Mouse (Mus musculus) ES-E14 (cell line): Measurements from ENCODE around the gene Xirp1. TPM values are rescaled to one million over a fixed set of nuclear protein-coding genes. Genes with fewer than 3 reads are reported as not detected.

Experiments
- DNase-seq: peaks from one replicate; pipeline ENCODE4 v3.0.0-alpha.2; 2013; ENCODE audit warnings: low read depth, low spot score
- H3K27ac ChIP-seq: 2 replicates; pipeline ENCODE4 v1.5.1; 2012; ENCODE audit warnings: low read depth, mild to moderate bottlenecking, low read length, moderate library complexity, mixed read lengths; ENCODE audit not compliant: poor library complexity, insufficient read depth, severe bottlenecking
- H3K36me3 ChIP-seq: 2 replicates; pipeline ENCODE4 v1.6.1; 2012; ENCODE audit warnings: mild to moderate bottlenecking, low read length, moderate library complexity, mixed read lengths; ENCODE audit not compliant: control insufficient read depth, poor library complexity, insufficient read depth, severe bottlenecking
- H3K4me1 ChIP-seq, 2 experiments: fragments of 150-350 bp in 1 of 2; sonication (generic) in 1 of 2; 2 replicates each; pipeline ENCODE4 v1.6.1; 2012; ENCODE audit warnings: low read length in 2 of 2, mild to moderate bottlenecking in 1 of 2, mixed read lengths in 1 of 2; ENCODE audit not compliant: control insufficient read depth in 2 of 2, insufficient read depth in 2 of 2, poor library complexity in 1 of 2
- H3K4me3 ChIP-seq, 2 experiments: fragments of 150-350 bp in 1 of 2; sonication (generic) in 1 of 2; 2 replicates each; pipeline ENCODE4 v1.5.1; 2012; ENCODE audit warnings: low read length in 2 of 2, low read depth in 1 of 2, mild to moderate bottlenecking in 1 of 2, mixed read lengths in 1 of 2; ENCODE audit not compliant: insufficient read depth in 1 of 2, poor library complexity in 1 of 2, severe bottlenecking in 1 of 2
- H3K9ac ChIP-seq: 2 replicates; pipeline ENCODE4 v1.6.1; 2012; ENCODE audit warnings: low read depth, mild to moderate bottlenecking, low read length, mixed read lengths; ENCODE audit not compliant: poor library complexity, insufficient read depth, severe bottlenecking
- H3K9me3 ChIP-seq: fragments of 150-350 bp; sonication (generic); 2 replicates; pipeline ENCODE4 v1.6.1; 2012; ENCODE audit warnings: low read depth, mild to moderate bottlenecking, low read length; ENCODE audit not compliant: control insufficient read depth, insufficient read depth
- CHD2 ChIP-seq: IDR thresholded peaks from 2 replicates; pipeline ENCODE4 v1.6.1; 2014; ENCODE audit warnings: mild to moderate bottlenecking, low read depth, low read length, inconsistent platforms
- HCFC1 ChIP-seq: IDR thresholded peaks from 2 replicates; pipeline ENCODE4 v1.6.1; 2012; ENCODE audit warnings: low read length, inconsistent platforms, borderline replicate concordance; ENCODE audit not compliant: insufficient read depth
- MAFK ChIP-seq: IDR thresholded peaks from 2 replicates; pipeline ENCODE4 v1.6.1; 2014; ENCODE audit warnings: mild to moderate bottlenecking, low read depth, low read length, inconsistent platforms; ENCODE audit not compliant: insufficient read depth
- ZC3H11A ChIP-seq: IDR thresholded peaks from 2 replicates; pipeline ENCODE4 v1.6.1; 2012; ENCODE audit warnings: low read depth, mild to moderate bottlenecking, inconsistent platforms, low read length, borderline replicate concordance
- ZNF384 ChIP-seq: IDR thresholded peaks from 2 replicates; pipeline ENCODE4 v1.6.1; 2012; ENCODE audit warnings: low read depth, low read length, inconsistent platforms
- in situ Hi-C, 2 experiments: fragments of 600-800 bp; cut with MboI; formaldehyde crosslinking; loops; one replicate each; pipeline ENCODE4 v1.15.1; 2025; ENCODE audit warnings: low sequenced_read_pairs in 2 of 2, inconsistent platforms in 1 of 2; ENCODE audit not compliant: unreplicated experiment in 2 of 2
- total RNA-seq: library from RNA; depleted of rRNA; stranded (reverse); fragments of 300-350 nt; gene quantifications from 2 replicates; pipeline ENCODE4 v1.2.3, GENCODE M21; 2012

Xirp1 gene
- total RNA-seq, 1 experiment = 0.13 TPM

DNA sequence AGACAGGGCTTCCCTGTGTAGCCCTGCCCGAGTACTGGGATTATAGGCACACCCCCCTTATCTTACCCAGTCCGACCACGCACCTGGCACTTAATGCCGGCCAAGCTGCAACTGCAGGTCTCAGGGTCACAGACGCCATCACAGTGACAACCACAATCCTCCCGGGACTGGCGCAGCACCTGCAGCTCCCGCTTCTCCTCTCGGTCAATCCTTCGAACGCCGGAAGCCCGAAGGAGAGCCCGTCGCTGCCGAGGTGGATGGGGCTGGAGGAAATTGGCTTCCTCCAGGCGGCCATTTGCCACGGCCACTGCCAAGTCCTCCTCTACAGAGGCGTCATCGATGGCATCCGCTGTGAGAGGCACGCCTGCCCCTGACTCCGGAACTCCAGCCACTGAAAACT is 50.1 kb downstream of the Xirp1 start:
- Histone ChIP-seq H3K4me1 (peaks cover 0 to 23% of the 10 kb centered on the region in 2 experiments), H3K9ac (peak overlapping the region; percentile 9; the same call in 1 of the 2 replicates), H3K9me3 (no peaks in the 10 kb centered on the region), H3K27ac (no peak overlapping the region), H3K36me3 (peaks cover 42% of the 10 kb centered on the region), H3K4me3 (no peak overlapping the region)
- no peak for DNase-seq
- TF ChIP-seq ZNF384 (no peak), CHD2 (no peak), HCFC1 (no peak), ZC3H11A (no peak), MAFK (no peak)
- in situ Hi-C loops = no loop called here

DNA sequence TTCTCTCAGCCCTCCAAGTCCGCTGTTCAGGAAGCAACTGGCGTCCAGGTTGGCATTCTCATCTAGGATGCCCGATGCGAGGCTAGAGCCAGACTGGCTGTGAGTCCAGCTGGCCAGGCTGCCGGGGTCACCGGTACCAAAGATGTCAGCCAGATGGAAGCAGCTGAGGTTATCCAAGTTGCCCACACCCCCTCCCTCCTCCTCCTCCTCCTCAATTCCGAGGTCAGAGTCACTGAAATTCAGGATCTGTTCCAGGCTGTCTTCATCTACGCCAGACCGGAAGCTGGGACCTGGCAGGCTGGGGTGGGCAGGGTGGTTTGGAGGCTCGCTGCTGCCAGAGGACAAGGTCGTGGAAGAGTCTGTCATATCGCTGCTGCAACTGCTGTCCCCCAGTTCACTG is 50.8 kb downstream of the Xirp1 start:
- H3K4me1 ChIP-seq = peaks cover 0 to 19% of the 10 kb centered on the region in 2 experiments
- no peak overlapping the region for H3K27ac ChIP-seq
- no peak for DNase-seq
- H3K9ac ChIP-seq = no peak overlapping the region
- H3K36me3 ChIP-seq = peaks cover 42% of the 10 kb centered on the region
- in situ Hi-C loops = no loop called here
- no peak overlapping the region for H3K4me3 ChIP-seq
- TF ChIP-seq ZC3H11A (no peak), MAFK (no peak), HCFC1 (no peak)
- H3K9me3 ChIP-seq = no peaks in the 10 kb centered on the region

DNA sequence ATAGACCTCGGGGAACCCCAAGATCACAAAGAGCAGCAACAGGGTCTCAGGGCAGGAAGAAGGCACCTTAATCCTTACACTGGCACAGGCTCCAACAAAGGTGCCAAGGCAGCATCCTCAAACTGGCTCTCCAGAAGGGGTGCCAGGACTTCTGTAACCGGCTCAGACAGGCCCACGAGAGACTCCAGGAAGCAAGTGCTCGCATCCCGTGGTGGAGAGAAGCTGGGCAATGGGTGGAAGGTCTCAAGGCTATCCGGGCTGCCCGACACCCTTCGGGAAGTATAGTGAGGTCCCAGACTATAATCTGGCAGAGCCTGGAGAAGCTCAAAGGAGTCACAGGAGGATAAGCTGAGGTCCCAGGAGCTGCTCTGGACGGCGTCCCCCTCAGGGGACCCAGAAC is 51.2 kb downstream of the Xirp1 start:
- no peak for DNase-seq
- peaks cover 42% of the 10 kb centered on the region for H3K36me3 ChIP-seq
- H3K4me3 ChIP-seq = no peak overlapping the region
- no peaks in the 10 kb centered on the region for H3K9me3 ChIP-seq
- in situ Hi-C loops = no loop called here
- no peak overlapping the region for H3K9ac ChIP-seq
- no peak for TF ChIP-seq ZNF384
- no peak for TF ChIP-seq CHD2
- TF ChIP-seq MAFK = no peak
- TF ChIP-seq ZC3H11A = no peak
- no peak for TF ChIP-seq HCFC1
- H3K27ac ChIP-seq = no peak overlapping the region
- H3K4me1 ChIP-seq = peaks cover 0 to 15% of the 10 kb centered on the region in 2 experiments; a peak in 3 of 4 replicates

DNA sequence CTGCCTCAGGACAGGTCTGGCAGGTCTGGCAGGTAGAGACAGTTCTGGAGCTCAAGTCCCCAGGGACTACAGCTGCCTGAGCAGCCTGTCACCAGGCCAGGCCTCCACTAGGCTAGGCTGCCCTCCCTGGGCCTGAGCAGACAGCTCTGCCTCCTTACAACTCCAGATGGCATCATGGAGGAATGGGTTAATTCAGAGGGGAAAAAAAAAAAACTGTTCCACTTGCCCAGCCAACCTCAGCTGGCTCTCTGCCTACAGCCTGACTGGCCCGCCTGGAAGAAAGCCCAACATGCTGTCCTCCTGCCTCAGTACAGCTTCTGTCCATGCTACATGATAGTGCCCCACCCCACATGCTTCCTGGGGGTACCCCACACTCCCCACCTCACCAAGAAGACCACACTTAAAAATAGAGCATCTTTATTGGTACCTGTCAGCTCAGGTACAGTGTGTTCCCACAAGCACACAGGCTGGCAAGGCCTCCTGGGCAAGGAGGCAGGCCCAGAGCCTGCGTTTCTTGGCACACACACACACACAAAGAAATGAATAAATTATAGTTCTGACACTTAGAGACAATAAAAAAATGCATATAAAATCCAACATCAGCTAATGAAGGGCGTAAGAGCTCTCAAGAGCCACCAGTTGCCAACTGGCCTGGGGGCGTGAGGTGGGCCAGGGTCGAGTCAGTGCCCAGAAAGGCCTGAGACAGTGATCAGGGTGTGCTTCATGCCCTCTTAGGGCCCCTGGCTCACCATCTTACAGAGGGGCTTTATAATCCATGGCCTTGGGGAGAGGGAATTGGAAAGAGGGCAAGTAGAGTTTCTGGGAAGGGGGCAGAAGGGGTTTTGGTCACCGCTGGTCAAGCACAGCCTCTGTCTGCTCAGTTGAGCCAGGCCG is 52.4 kb downstream of the Xirp1 start:
- peaks cover 0 to 9% of the 10 kb centered on the region in 2 experiments; a peak in 2 of 4 replicates for H3K4me1 ChIP-seq
- no peak overlapping the region for H3K27ac ChIP-seq
- in situ Hi-C loops = no loop called here
- H3K4me3 ChIP-seq = no peak overlapping the region
- H3K9me3 ChIP-seq = no peaks in the 10 kb centered on the region
- no peak for DNase-seq
- H3K9ac ChIP-seq = no peak overlapping the region
- no peak for TF ChIP-seq HCFC1
- TF ChIP-seq CHD2 = no peak
- no peak for TF ChIP-seq ZC3H11A
- no peak for TF ChIP-seq ZNF384
- TF ChIP-seq MAFK = no peak
- peaks cover 37% of the 10 kb centered on the region for H3K36me3 ChIP-seq

GRCm38 (mm10) chr9:119970221-119970620 is 53.2 kb downstream of the Xirp1 start:
- TF ChIP-seq MAFK (no peak), HCFC1 (no peak), ZNF384 (no peak), CHD2 (no peak), ZC3H11A (no peak)
- Histone ChIP-seq H3K27ac (no peak overlapping the region), H3K4me3 (no peak overlapping the region), H3K36me3 (peaks cover 35% of the 10 kb centered on the region), H3K4me1 (peaks cover 0 to 9% of the 10 kb centered on the region in 2 experiments; a peak in 2 of 4 replicates), H3K9me3 (no peaks in the 10 kb centered on the region), H3K9ac (no peak overlapping the region)
- in situ Hi-C loops = no loop called here
- no peak for DNase-seq
